Mouse (Mus musculus) liver, adult 2 months (tissue): ENCODE measurements around the gene BC052040. TPM values are rescaled to one million over a fixed set of nuclear protein-coding genes. Genes with fewer than 3 reads are reported as not detected.

Experiments used
- DNase-seq: peaks from one replicate; pipeline ENCODE4 v3.0.0-alpha.2; 2011; ENCODE audit warnings: low read depth, low spot score; ENCODE audit errors: extremely low read depth
- H3K27ac ChIP-seq: fragments of 200-500 bp; replicated peaks from 2 replicates; pipeline ENCODE4 v1.5.1; 2012; ENCODE audit warnings: low read depth, mild to moderate bottlenecking, control low read depth, inconsistent platforms, low read length; ENCODE audit not compliant: insufficient read depth
- H3K27me3 ChIP-seq: fragments of 200-500 bp; 2 replicates; pipeline ENCODE4 v1.6.1; 2012; ENCODE audit warnings: mild to moderate bottlenecking, moderate library complexity, low read length, inconsistent platforms; ENCODE audit not compliant: control insufficient read depth, insufficient read depth
- H3K36me3 ChIP-seq: fragments of 200-500 bp; 2 replicates; pipeline ENCODE4 v1.6.1; 2012; ENCODE audit warnings: low read length, inconsistent platforms; ENCODE audit not compliant: control insufficient read depth, insufficient read depth
- H3K4me1 ChIP-seq: fragments of 200-500 bp; 2 replicates; pipeline ENCODE4 v1.6.1; 2011; ENCODE audit warnings: low read length; ENCODE audit not compliant: control insufficient read depth, insufficient read depth
- H3K4me3 ChIP-seq: fragments of 200-500 bp; 2 replicates; pipeline ENCODE4 v1.5.1; 2011; ENCODE audit warnings: low read depth, mild to moderate bottlenecking, control low read depth, low read length, moderate library complexity; ENCODE audit not compliant: insufficient read depth
- H3K79me2 ChIP-seq: fragments of 200-500 bp; 2 replicates; pipeline ENCODE4 v1.6.1; 2012; ENCODE audit warnings: inconsistent platforms, mild to moderate bottlenecking, low read length, moderate library complexity; ENCODE audit not compliant: control insufficient read depth, insufficient read depth
- H3K9ac ChIP-seq: fragments of 200-500 bp; 2 replicates; pipeline ENCODE4 v1.6.1; 2012; ENCODE audit warnings: low read depth, mild to moderate bottlenecking, control low read depth, inconsistent platforms, low read length
- CTCF ChIP-seq: fragments of 200-500 bp; IDR thresholded peaks from 2 replicates; pipeline ENCODE4 v1.5.1; 2011; ENCODE audit warnings: low read depth, low read length, control low read depth
- POLR2A ChIP-seq: fragments of 200-500 bp; IDR thresholded peaks from 2 replicates; pipeline ENCODE4 v1.6.1; 2011; ENCODE audit warnings: low read length, control low read depth; ENCODE audit not compliant: insufficient read depth; ENCODE audit errors: extremely low read depth
- WGBS: fragments of 180-500 bp; shearing (Covaris S2); methylation state at CpG from one replicate; pipeline ENCODE4 v1.1.7; 2018; 5-methylcytosine and 5-hydroxymethylcytosine counted together
- polyA plus RNA-seq: library from polyadenylated mRNA; depleted of rRNA; stranded (reverse); fragments of >200 nt; gene quantifications from 2 replicates; pipeline ENCODE4 v1.2.3, GENCODE M21; 2012; rRNA removed
- total RNA-seq: library from RNA; depleted of rRNA; stranded (reverse); fragments of >200 nt; gene quantifications from 2 replicates; pipeline ENCODE4 v1.2.3, GENCODE M21; 2014; rRNA removed

Gene BC052040
- 2.5 and 2.7 TPM in 2 replicates for total RNA-seq
- polyA plus RNA-seq, result 1.6 and 2.1 TPM in 2 replicates

GRCm38 (mm10) chr2:115581241-115581988 is at the start of gene BC052040:
Gene BC052040, plus strand, starts transcription at chr2:115581716.
- peaks cover 5% of the 10 kb centered on the region; the same call in 1 of the 2 replicates for H3K79me2 ChIP-seq
- no peaks in the 10 kb centered on the region for H3K27me3 ChIP-seq
- H3K4me3 ChIP-seq, result peak within 1 kb of the TSS; percentile 85
- H3K27ac ChIP-seq, result peak within 1 kb of the TSS; percentile 48
- DNase-seq, result peak; percentile 77
- no peak for TF ChIP-seq POLR2A
- peak; percentile 31; the same call in 1 of the 2 replicates for TF ChIP-seq CTCF
- WGBS, result under 1% methylated on average over 41 of the region's 41 CpGs
- H3K36me3 ChIP-seq, result no peaks in the 10 kb centered on the region
- peak within 1 kb of the TSS; percentile 75 for H3K9ac ChIP-seq
- peaks cover 3% of the 10 kb centered on the region; the same call in 1 of the 2 replicates for H3K4me1 ChIP-seq

GRCm38 (mm10) chr2:115538009-115538690 is 43.4 kb upstream of the BC052040 start:
- no peak overlapping the region for H3K27ac ChIP-seq
- WGBS, result 80% methylated on average over 13 of the region's 13 CpGs
- no peak for DNase-seq
- H3K4me1 ChIP-seq, result peaks cover 1% of the 10 kb centered on the region; the same call in 1 of the 2 replicates
- H3K36me3 ChIP-seq, result no peaks in the 10 kb centered on the region
- TF ChIP-seq POLR2A (no peak), CTCF (no peak)
- H3K4me3 ChIP-seq, result no peak overlapping the region
- H3K79me2 ChIP-seq, result no peaks in the 10 kb centered on the region
- H3K9ac ChIP-seq, result no peak overlapping the region
- no peaks in the 10 kb centered on the region for H3K27me3 ChIP-seq

- Histone ChIP-seq H3K27me3 (no peaks in the 10 kb centered on the region), H3K4me1 (peaks cover 1% of the 10 kb centered on the region; the same call in 1 of the 2 replicates), H3K79me2 (no peaks in the 10 kb centered on the region), H3K36me3 (no peaks in the 10 kb centered on the region), H3K27ac (no peak overlapping the region), H3K4me3 (no peak overlapping the region), H3K9ac (no peak overlapping the region)
- 91% methylated on average over 5 of the region's 5 CpGs for WGBS
- TF ChIP-seq CTCF (no peak), POLR2A (no peak)
- no peak for DNase-seq
Observed at GRCm38 (mm10) chr2:115538691-115539283, 42.7 kb upstream of the BC052040 start.

- Histone ChIP-seq H3K27me3 (no peaks in the 10 kb centered on the region), H3K27ac (no peak overlapping the region), H3K79me2 (no peaks in the 10 kb centered on the region), H3K4me3 (no peak overlapping the region), H3K9ac (no peak overlapping the region), H3K4me1 (peaks cover 1% of the 10 kb centered on the region; the same call in 1 of the 2 replicates), H3K36me3 (no peaks in the 10 kb centered on the region)
- DNase-seq, result no peak
- WGBS, result 92% methylated on average over 5 of the region's 5 CpGs
- TF ChIP-seq CTCF (no peak), POLR2A (no peak)
Observed at GRCm38 (mm10) chr2:115539731-115540130, 41.8 kb upstream of the BC052040 start.

GRCm38 (mm10) chr2:115542401-115543123 is 39.0 kb upstream of the BC052040 start:
- Histone ChIP-seq H3K4me3 (no peak overlapping the region), H3K27ac (no peak overlapping the region), H3K27me3 (no peaks in the 10 kb centered on the region), H3K79me2 (no peaks in the 10 kb centered on the region), H3K4me1 (peaks cover 1% of the 10 kb centered on the region; the same call in 1 of the 2 replicates), H3K9ac (no peak overlapping the region), H3K36me3 (no peaks in the 10 kb centered on the region)
- TF ChIP-seq CTCF, result no peak
- TF ChIP-seq POLR2A, result no peak
- DNase-seq, result no peak
- WGBS, result 88% methylated on average over 11 of the region's 11 CpGs
